Mouse (Mus musculus) lung, postnatal 0 days (tissue): ENCODE results near the gene Ctsq. TPM values are rescaled to one million over a fixed set of nuclear protein-coding genes. Genes with fewer than 3 reads are reported as not detected.
"Not testable (repeated sequence)": the region's sequence is repeated elsewhere in the genome, so short reads cannot be mapped to it uniquely, and the experiment has no call there.

Experiments used
- ATAC-seq: fragments of 200-750 bp; cut with Nextera tagmentation; 2 replicates; pipeline ENCODE4 v1.8.0; 2017; ENCODE audit warnings: moderate library complexity
- DNase-seq: peaks from one replicate; pipeline ENCODE4 v3.0.0-alpha.2; 2016; ENCODE audit warnings: low spot score
- H3K27ac ChIP-seq: fragments of 300-500 bp; sonication (generic); 2 replicates; pipeline ENCODE4 v1.5.1; 2014; ENCODE audit warnings: antibody characterized with exemption, mild to moderate bottlenecking, low read length, mixed read lengths
- H3K27me3 ChIP-seq: fragments of 300-500 bp; sonication (generic); replicated peaks from 2 replicates; pipeline ENCODE4 v1.6.1; 2014; ENCODE audit warnings: low read length, mixed read lengths; ENCODE audit not compliant: insufficient read depth
- H3K36me3 ChIP-seq: fragments of 300-500 bp; sonication (generic); 2 replicates; pipeline ENCODE4 v1.6.1; 2014; ENCODE audit warnings: low read length, mixed read lengths; ENCODE audit not compliant: insufficient read depth
- H3K4me1 ChIP-seq: fragments of 300-500 bp; sonication (generic); 2 replicates; pipeline ENCODE4 v1.6.1; 2014; ENCODE audit warnings: antibody characterized with exemption, low read depth, low read length, mixed read lengths; ENCODE audit not compliant: insufficient read depth
- H3K4me2 ChIP-seq: fragments of 300-500 bp; sonication (generic); replicated peaks from 2 replicates; pipeline ENCODE4 v1.6.1; 2014; ENCODE audit warnings: low read depth, mild to moderate bottlenecking, low read length, moderate library complexity, mixed read lengths
- H3K4me3 ChIP-seq: fragments of 300-500 bp; sonication (generic); 2 replicates; pipeline ENCODE4 v1.5.1; 2014; ENCODE audit warnings: low read depth, low read length
- H3K9ac ChIP-seq: fragments of 300-500 bp; sonication (generic); replicated peaks from 2 replicates; pipeline ENCODE4 v1.6.1; 2014; ENCODE audit warnings: low read depth, mild to moderate bottlenecking
- H3K9me3 ChIP-seq: fragments of 300-500 bp; sonication (generic); 2 replicates; pipeline ENCODE4 v1.6.1; 2016; ENCODE audit warnings: low read length, mixed read lengths
- CTCF ChIP-seq: IDR thresholded peaks from 2 replicates; pipeline ENCODE4 v1.5.1; 2016; ENCODE audit warnings: antibody characterized with exemption, mild to moderate bottlenecking
- EP300 ChIP-seq: IDR thresholded peaks from 2 replicates; pipeline ENCODE4 v1.6.1; 2016; ENCODE audit warnings: antibody characterized with exemption, mild to moderate bottlenecking, control low read depth
- WGBS: fragments of 180-500 bp; shearing (Covaris S2); extraction: QIAGEN DNeasy Blood & Tissue Kit; methylation state at CpG from one replicate; pipeline ENCODE4 v1.1.7; 2014; 5-methylcytosine and 5-hydroxymethylcytosine counted together
- polyA plus RNA-seq: library from polyadenylated mRNA; unstranded; fragments of >200 nt; fragmentation: Nextera tagmentation; extraction: Ambion mirVana; gene quantifications from 2 replicates; pipeline ENCODE4 v1.2.1, GENCODE M21; 2015

Ctsq gene
- polyA plus RNA-seq: not detected in 2 replicates

DNA sequence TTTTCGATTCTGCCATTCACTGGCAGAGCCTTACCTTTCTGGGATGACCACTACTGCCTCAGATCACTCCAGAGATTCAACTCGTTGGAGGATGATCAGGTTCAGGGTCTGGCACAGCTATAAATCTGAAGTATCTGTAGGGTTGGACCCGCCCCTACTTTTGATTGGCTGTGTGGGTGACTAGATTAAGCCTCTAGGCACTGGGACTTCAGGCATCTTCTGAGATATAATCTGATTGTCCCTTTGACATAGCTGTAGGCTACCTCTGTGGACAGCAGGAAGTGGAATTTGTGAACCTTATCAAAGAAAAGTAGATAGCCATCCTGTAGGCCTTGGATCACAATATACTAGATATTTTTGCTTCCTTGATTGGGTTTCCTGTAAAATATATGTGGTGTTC is at the start of gene Ctsq:
Gene Ctsq (minus strand): TSS at position 101 of the 400 bp plus-strand sequence.
- Histone ChIP-seq H3K4me1 (no peaks in the 10 kb centered on the region), H3K36me3 (no peaks in the 10 kb centered on the region), H3K9ac (no peak within 1 kb of the TSS), H3K4me3 (no peak within 1 kb of the TSS), H3K27ac (no peak within 1 kb of the TSS), H3K4me2 (no peak within 1 kb of the TSS), H3K27me3 (no peaks in the 10 kb centered on the region), H3K9me3 (no peaks in the 10 kb centered on the region)
- no peak for TF ChIP-seq CTCF
- TF ChIP-seq EP300: no peak
- DNase-seq (no peak), ATAC-seq (no peak)
- WGBS: 47% methylated on average over 3 of the region's 3 CpGs

- no peak for ATAC-seq
- 80% methylated on average over 3 of the region's 3 CpGs for WGBS
- H3K27ac ChIP-seq: no peak overlapping the region
- H3K36me3 ChIP-seq: no peaks in the 10 kb centered on the region
- H3K4me3 ChIP-seq: no peak overlapping the region
- H3K4me2 ChIP-seq: no peak overlapping the region
- no peaks in the 10 kb centered on the region for H3K4me1 ChIP-seq
- no peak overlapping the region for H3K9ac ChIP-seq
- H3K9me3 ChIP-seq: no peaks in the 10 kb centered on the region
- no peaks in the 10 kb centered on the region for H3K27me3 ChIP-seq
- no peak for TF ChIP-seq CTCF
- TF ChIP-seq EP300: no peak
- no peak for DNase-seq
Measured at GRCm38 (mm10) chr13:61022785-61023184, 17.6 kb downstream of the Ctsq start.

DNA sequence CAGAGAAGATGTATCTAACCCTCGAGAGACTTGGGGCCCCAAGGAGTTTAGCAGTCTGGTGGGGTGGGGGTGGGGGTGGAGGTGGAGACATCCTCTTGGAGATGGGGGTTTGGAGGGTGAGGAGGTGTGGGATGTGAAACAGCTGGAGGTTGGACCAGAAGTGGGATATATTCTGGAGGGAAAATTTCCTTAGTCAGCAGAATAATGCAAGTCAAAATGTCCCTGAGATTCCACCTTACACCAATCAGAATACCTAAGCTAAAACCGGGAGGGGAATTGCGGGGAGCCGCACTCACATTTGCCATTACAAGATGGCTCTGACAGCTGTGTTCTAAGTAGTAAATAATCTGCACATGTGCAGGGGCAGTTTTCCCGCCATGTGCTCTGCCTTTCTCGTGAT is 18.6 kb downstream of the Ctsq start:
- Histone ChIP-seq H3K27me3 (no peaks in the 10 kb centered on the region), H3K4me3 (no peak overlapping the region), H3K4me1 (no peaks in the 10 kb centered on the region), H3K36me3 (no peaks in the 10 kb centered on the region), H3K27ac (no peak overlapping the region), H3K9me3 (no peaks in the 10 kb centered on the region), H3K9ac (no peak overlapping the region), H3K4me2 (no peak overlapping the region)
- WGBS: 79% methylated on average over 4 of the region's 6 CpGs
- ATAC-seq (no peak), DNase-seq (no peak)
- TF ChIP-seq CTCF (no peak), EP300 (no peak)

- 72% methylated on average over 4 of the region's 4 CpGs for WGBS
- H3K9me3 ChIP-seq: no peaks in the 10 kb centered on the region
Measured at GRCm38 (mm10) chr13:61010171-61010570, 30.3 kb downstream of the Ctsq start.

GRCm38 (mm10) chr13:61005859-61006258 is 34.6 kb downstream of the Ctsq start, which contains the start of gene Ctsj:
Ctsj (minus strand) TSS chr13:61005959.
- Histone ChIP-seq H3K4me2 (no peak within 1 kb of the TSS), H3K36me3 (no peaks in the 10 kb centered on the region), H3K4me1 (no peaks in the 10 kb centered on the region), H3K9ac (no peak within 1 kb of the TSS), H3K4me3 (no peak within 1 kb of the TSS), H3K9me3 (no peaks in the 10 kb centered on the region), H3K27me3 (no peaks in the 10 kb centered on the region), H3K27ac (no peak within 1 kb of the TSS)
- ATAC-seq (no peak), DNase-seq (no peak)
- TF ChIP-seq CTCF: no peak
- no peak for TF ChIP-seq EP300
- WGBS: 67% methylated on average over 3 of the region's 3 CpGs

More at GRCm38 (mm10) chr13:61010171-61010570, 30.3 kb downstream of the Ctsq start:
- Histone ChIP-seq H3K9ac (no peak overlapping the region), H3K27ac (no peak overlapping the region), H3K4me1 (no peaks in the 10 kb centered on the region), H3K27me3 (no peaks in the 10 kb centered on the region), H3K4me2 (no peak overlapping the region), H3K4me3 (no peak overlapping the region), H3K36me3 (no peaks in the 10 kb centered on the region)
- no peak for TF ChIP-seq EP300
- DNase-seq (no peak), ATAC-seq (no peak)

DNA sequence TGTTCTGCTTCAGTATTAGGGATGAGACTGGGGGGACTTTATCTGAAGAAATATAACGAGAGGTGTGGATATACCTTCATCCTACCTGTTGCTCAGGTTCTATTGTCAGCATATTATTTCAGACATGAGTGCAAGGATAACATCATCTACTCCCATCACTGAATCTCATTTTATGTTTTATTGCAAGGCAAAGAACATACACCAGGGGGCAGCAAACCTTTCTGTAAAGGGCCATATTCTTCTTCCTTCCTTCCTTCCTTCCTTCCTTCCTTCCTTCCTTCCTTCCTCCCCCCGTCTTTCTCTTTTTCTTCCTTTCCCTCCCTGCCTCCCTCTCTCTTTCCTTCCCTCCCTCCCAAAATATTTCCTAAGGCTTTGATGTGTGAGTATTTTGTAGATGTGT is 42.8 kb downstream of the Ctsq start:
- WGBS: 57% methylated on average over 2 of the region's 2 CpGs
- Histone ChIP-seq H3K36me3 (no peaks in the 10 kb centered on the region), H3K9me3 (no peaks in the 10 kb centered on the region), H3K9ac (no peak overlapping the region), H3K4me2 (no peak overlapping the region), H3K27ac (no peak overlapping the region), H3K4me3 (no peak overlapping the region), H3K4me1 (no peaks in the 10 kb centered on the region), H3K27me3 (no peaks in the 10 kb centered on the region)
- DNase-seq (no peak), ATAC-seq (no peak)
- TF ChIP-seq CTCF: no peak
- TF ChIP-seq EP300: no peak

GRCm38 (mm10) chr13:60986915-60987314 is 53.5 kb downstream of the Ctsq start:
- H3K9me3 ChIP-seq, H3K9ac ChIP-seq, H3K4me3 ChIP-seq, ATAC-seq, DNase-seq, H3K27me3 ChIP-seq, H3K27ac ChIP-seq, H3K36me3 ChIP-seq, H3K4me1 ChIP-seq, H3K4me2 ChIP-seq: not testable (repeated sequence)
- 76% methylated on average over 4 of the region's 5 CpGs for WGBS

Other genes with a start within 250 kb of the Ctsq start
- not detected in 2 replicates for gene Ctsll3, start 237.8 kb downstream of the Ctsq start, polyA plus RNA-seq
- 0.32 TPM in 1 of 2 replicates, not detected in the other for gene 4930486L24Rik, start 176.2 kb downstream of the Ctsq start, polyA plus RNA-seq
- gene Gm49392, start 143.7 kb downstream of the Ctsq start, polyA plus RNA-seq: 1.3 and 1.8 TPM in 2 replicates
- gene Ctla2b, start 143.2 kb downstream of the Ctsq start, polyA plus RNA-seq: 12.3 and 13.4 TPM in 2 replicates
- not detected in 2 replicates for gene Tpbpb, start 135.8 kb downstream of the Ctsq start, polyA plus RNA-seq
- gene Gm49393, start 105.0 kb downstream of the Ctsq start, polyA plus RNA-seq: not detected in 2 replicates
- gene Gm49391, start 104.1 kb downstream of the Ctsq start, polyA plus RNA-seq: 7.5 and 10.6 TPM in 2 replicates
- gene Ctla2a, start 104.0 kb downstream of the Ctsq start, polyA plus RNA-seq: 288 and 434 TPM in 2 replicates
- gene Tpbpa, start 98.6 kb downstream of the Ctsq start, polyA plus RNA-seq: not detected in 2 replicates
- not detected in 2 replicates for gene Ctsj, start 34.7 kb downstream of the Ctsq start, polyA plus RNA-seq
- gene Ctsr, start 123.6 kb upstream of the Ctsq start, polyA plus RNA-seq: not detected in 2 replicates
- not detected in 2 replicates for gene Cts6, start 162.8 kb upstream of the Ctsq start, polyA plus RNA-seq
- not detected in 2 replicates for gene Cts8, start 214.7 kb upstream of the Ctsq start, polyA plus RNA-seq
- not detected in 2 replicates for gene Gm49398, start 248.2 kb upstream of the Ctsq start, polyA plus RNA-seq